Mouse (Mus musculus) cerebellum, postnatal 4 days (tissue): ENCODE results near the gene Gm28551.
"Not testable (repeated sequence)": the region's sequence is repeated elsewhere in the genome, so short reads cannot be mapped to it uniquely, and the experiment has no call there.

Experiments
- DNase-seq, 2 experiments: peaks; one replicate each; pipeline ENCODE4 v3.0.0; 2022; ENCODE audit warnings: low spot score in 2 of 2, mixed read lengths in 1 of 2

Gene Gm28551

DNA sequence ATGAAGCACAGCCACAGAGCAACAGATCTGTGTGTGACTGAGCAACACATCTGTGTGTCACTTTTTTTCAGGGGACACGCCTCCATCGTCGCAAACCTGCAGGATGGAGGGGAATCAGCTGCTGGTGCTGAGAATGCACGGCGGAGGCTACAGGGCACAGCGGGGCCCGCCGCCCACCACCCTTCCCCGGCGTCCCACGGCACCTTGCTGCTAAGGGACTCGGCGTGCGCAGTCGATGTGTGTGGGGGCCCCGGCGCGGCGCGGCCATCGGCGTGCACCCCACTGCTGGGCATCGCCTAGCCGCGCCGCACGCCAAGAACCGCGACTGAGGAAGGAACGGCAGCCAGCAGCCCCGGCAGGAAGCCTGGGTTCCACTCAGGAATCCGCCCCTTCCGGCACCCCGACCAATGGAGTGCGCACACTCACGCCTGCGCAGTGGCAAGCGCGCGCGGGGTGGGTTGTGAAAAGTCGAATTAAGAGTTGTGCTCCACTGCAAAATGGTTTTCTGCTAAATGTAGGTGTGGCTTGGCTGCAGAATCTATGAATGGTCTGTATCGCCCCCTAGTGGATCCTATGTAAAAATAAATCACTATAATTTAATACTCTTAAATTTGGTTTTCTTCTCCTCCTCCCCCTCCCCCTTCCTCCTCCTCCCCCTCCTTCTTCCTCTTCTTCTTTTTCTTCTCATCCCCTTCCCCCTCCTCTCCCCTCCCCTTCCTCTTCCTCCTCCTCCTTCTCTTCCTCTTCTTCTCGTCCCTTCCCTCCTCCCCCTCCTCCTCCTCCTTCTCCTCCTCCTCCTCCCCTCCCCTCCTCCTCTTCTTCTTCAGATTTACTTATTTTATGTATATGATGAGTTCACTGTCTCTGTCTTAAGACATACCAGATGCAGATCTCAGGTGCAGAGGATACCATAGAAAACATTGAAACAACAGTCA is at the start of gene Gm28551, which contains the start of the genes Asdurf and Asnsd1:
Gm28551 (minus strand) TSS at position 341 of the 935 bp plus-strand sequence.
Asdurf (minus strand) TSS at position 293 of the 935 bp plus-strand sequence.
Asnsd1 (minus strand) TSS at position 426 of the 935 bp plus-strand sequence.
- peak; percentile 93 to 97 for DNase-seq

DNA sequence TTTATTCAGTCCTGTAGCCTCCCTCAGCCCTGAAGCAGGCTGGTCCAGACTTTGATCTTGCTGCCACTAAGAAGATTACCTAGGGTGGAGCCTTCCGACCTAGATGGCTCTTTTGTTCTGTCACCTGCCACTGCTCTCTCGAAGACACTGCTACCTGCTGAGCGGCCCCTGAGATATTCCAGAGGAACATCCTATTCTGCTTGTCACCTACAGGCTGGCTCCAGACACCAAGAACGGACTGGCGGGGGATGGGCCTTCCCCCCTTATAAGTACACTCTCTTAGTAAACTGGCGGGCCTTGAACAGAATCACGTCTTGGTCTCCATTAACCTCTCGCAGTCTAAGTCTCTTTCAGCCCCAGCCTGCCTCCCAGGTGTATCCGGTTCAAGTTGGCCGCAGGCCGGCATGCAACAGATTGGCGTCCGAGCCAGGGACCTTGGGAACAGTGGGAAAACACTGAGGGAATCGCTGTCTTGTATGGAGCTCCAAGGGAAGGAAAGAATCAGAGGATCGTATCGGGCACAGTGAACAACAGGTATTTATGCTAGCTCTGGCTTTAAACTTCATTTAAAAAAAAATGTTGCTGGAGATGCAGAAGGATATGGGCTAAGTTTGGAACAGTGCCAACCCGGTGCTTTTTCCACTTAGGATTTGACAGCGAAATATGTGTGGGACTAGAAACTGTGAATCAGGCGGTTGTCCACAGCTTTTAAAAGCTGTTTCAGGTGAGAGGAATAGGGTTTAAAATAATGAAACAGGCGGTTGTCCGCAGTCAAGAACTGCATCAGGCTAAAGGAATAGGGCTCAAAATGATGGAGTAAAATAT is 41.7 kb upstream of the Gm28551 start:
- DNase-seq = peak in 1 of 2 experiments; percentile 3

DNA sequence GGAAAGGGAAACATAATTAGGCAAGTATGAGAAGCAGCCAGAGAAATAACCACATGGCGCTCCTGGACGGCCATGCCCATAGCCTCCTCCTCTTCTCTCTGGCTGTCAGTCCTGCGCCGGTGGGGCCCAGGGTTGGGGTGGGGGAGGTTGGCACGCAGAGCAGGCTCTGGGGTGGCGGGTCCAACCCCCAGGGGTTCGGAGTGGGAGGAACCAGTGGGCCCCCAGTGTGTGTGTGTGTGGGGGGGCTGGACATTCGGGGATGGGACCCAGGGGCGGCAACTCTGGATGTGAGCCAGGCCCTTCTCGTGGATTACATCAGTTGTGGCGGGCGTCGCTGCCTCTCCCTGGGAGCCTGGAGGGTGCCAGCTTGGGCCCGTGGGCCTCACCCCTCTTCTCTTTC is 36.3 kb upstream of the Gm28551 start:
- no peak for DNase-seq

DNA sequence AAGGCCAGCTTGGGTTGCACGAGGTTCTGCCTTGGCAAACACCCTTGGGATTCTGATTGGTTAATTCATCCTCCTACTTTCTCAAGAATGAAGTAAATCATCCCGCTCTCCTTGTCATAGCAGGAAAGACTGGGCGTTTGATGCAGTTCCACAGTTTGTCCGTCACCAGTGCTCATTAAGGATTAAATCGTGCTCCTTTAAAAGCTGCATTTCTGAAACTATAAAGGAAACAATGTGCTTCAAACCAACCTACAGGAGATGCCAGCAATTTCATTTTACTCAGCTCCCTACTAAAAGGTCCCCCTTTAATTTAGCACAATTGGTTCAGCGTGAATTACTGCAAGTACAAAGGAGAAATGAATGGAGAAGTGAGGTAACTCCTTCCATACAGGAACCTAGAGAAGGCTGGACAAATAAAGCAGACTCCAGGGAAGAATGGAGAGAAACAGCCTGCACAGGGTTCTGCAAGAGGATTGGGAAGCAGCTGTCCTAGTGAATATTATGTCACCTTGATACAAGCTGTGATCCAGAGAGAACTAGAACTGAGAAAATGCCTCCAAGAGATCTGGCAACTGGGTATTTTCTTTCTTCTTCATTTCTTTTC is 31.7 kb upstream of the Gm28551 start:
- no peak for DNase-seq

DNA sequence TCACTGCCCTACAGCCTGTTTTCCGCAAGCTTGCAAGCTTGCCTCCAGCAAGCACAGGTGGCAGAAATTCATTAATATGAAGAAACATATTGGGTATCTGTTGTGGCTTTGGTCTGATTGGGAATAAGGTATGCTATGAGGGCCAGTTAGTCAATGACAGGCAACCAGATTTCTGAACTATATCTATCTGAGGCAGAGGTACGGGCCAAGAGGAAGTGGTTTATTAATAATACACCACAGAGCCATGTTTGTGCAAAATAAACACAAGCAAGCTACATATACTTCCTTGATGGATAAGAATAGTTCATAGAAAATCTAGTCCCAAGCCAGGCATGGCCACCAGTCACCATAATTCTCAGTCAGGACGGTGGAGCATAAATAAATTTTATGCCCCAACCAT is 25.3 kb upstream of the Gm28551 start:
- DNase-seq = no peak

DNA sequence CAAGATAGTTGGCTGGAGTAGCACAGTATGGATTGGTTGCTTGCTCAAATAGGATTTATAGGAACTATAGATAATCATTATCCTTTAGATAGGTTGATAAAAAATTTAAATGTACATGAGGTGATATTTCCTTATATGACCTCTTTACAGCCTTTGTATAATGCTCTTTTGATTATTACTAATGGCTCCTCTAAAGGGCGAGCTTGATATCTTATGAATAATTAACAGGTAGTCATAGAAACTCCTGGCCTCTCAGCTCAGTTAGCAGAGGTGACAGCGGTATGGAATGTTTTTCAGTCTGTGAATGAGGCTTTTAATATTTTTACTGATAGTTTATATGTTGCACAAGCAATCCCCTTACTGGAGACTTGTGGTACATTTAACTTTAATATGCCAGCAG is 23.5 kb upstream of the Gm28551 start:
- DNase-seq = not testable (repeated sequence)

DNA sequence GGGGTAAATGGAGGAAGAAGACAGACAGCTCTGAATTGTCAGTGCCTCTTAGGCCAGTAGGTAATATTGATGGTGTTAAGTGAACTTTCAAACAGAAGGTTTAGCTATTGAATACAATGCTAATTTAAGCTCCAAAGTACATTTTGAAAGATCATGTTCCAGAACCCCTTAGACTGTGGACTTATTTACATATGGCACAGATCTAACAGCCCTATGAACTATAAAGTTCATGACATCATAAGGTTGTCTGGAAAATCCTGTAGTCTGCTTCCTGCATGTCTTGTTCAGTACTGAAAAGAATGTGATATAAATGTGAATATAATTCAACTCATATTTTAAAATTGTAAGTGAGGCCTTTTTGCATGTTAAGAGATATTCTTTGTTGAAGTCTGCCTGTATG is 6.5 kb upstream of the Gm28551 start:
- DNase-seq = no peak

DNA sequence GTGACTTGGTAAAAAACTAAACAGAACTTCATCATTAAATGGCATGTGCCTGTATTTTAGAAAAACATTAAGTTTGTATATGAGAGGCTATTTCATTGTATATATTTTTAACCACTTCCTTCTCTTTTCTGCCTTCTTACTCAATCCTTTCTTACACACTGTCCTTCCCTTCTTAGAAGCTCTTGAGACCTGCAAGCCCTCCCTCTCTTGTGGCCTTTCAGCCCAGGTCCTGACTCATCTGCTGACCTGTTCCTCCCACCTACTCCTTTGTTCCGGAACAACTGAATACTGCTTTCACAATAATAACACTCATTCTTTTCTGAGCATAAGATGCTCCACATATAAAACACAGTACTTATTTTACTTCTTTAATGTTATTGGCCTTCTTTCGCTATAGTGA is 11.4 kb downstream of the Gm28551 start:
- DNase-seq = no peak

DNA sequence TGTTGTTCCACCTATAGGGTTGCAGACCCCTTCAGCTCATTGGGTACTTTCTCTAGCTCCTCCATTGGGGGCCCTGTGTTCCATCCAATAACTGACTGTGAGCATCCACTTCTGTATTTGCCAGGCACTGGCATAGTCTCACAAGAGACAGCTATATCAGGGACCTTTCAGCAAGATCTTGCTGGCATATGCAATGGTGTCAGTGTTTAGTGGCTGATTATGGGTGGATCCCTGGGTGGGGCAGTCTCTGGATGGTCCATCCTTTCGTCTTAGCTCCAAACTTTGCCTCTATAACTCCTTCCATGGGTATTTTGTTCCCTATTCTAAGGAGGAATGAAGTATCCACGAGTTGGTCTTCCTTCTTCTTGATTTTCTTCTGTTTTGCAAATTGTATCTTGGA is 15.1 kb downstream of the Gm28551 start:
- not testable (repeated sequence) for DNase-seq

DNA sequence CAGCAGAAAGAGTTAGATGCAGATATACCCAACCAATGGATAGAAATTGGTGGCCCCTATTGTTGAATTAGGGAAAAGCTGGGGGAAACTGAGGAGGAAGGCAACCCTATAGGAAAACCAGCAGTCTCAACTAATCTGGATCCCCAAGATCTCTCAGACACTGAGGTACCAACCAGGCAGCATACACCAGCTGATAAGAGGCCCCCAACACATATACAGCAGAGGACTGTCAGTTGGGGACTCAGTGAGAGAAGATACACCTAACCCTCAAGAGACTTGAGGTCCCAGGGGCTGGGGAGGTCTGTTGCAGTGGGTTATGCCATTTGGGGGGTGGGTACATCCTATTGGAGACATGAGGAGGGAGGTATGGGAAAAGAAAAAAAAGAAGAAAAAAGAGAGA is 17.0 kb downstream of the Gm28551 start:
- no peak for DNase-seq

DNA sequence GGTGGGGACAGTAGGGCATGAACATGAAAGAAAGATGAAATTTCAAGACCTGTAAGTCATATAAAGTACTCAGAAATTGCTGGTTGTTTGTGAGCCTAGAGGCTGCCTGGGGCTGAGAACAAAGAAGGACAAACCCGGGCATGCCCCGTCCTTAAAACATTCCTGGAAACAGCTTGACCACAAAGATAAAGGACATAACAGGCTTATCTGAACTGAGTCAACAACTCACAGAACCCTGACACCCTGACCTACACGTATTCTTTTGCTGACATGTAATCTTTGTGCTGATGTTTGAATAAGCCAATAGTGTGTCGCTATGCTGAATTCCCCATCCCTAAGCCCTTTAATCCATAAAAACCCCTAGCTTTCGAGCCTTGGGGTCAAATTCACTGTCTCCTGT is 18.9 kb downstream of the Gm28551 start:
- DNase-seq = not testable (repeated sequence)

DNA sequence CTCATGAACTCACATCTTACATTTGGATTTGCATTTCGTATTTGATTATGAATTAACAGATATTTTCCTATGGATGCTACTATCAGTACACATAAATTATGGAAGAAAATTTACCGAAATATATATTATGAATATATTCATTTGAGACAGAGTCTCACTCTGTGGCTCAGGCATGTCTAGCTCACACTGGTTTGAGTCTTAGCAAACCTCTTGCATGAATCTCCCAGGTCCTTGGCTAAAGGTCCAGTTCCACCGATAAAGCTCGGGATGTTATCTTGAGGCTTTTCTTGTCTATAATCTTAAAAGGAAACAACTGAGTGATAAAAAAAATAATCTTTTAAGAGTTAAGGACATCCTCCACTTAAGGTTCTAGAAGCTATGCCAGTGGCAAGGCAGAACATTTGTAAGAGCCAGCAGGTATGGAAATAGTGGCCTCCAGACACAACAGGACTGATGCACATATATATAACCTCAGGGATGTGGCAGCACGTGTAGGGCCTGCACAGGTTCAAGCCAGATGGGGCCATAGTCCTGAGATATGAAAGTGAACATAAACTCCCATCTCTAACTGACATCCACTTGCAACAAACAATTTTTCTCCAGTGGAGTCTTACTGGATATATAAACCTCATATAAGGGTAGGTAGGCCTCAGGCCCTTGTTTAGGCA is 27.5 kb downstream of the Gm28551 start:
- no peak for DNase-seq

DNA sequence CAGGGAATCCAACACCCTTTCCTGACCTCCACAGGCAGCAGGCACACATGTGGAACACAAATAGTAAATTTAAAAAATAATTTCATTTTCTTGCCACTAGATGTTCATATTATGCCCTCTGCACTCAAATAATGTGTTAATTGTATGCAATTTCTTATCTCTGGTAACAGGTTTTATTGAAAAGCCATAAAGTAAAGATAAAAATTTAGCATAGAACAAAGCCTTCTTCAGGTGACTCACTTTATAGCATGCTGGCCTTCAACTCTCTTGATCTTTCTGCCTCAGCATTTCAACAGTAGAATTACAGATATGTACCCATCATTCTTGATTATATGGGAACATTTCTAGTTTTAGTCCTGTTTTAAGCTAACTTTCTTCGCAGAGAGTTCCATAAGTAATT is 28.2 kb downstream of the Gm28551 start:
- no peak for DNase-seq

DNA sequence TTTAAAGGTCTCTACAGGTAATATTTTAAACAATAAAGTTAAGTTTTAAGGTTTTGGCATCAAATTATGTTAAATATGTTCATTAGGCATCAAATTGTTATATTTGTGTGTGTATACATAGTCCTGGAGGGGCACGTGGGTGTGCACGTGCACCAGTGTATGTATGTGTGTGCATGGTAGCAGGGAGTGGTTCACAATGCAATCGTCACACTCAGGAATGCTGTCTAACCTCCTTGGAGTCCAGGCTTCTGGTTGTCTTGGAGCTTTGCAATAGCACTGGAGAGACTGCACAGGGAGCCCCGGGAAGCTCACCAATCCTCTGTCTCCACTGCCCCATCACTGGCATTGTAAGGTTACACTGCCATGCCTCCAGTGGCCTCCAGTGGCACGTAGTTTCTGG is 29.2 kb downstream of the Gm28551 start:
- DNase-seq = no peak

DNA sequence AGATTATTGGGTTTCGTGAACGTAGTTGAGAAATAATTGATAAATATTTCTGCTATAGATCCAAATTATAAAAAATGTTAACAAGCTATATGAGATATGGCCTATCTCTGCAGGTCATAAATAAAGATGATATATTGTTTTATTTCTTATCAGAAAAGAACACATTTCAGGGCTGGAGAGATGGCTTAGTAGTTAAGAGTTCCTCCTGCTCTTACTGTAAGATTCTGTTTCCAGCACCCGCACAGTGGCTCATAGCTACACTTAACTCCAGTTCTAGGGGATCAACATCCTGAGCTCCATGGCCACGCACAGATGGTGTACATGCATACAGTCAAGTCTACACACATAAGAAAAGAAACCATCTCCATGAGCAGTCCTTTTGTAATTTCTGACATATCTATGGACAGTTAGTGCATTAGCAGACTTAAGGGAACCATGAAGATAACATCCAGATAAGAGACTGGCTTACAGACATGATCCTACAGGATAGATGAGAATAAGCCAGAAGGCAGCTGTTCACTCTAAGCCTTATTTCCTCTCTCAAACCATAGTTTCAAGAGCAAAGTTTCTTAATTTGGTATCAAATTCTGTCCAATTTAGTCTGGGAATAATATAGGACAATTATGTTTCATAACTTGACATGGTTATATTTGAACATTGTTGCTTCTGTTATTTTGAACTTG is 30.7 kb downstream of the Gm28551 start:
- no peak for DNase-seq

DNA sequence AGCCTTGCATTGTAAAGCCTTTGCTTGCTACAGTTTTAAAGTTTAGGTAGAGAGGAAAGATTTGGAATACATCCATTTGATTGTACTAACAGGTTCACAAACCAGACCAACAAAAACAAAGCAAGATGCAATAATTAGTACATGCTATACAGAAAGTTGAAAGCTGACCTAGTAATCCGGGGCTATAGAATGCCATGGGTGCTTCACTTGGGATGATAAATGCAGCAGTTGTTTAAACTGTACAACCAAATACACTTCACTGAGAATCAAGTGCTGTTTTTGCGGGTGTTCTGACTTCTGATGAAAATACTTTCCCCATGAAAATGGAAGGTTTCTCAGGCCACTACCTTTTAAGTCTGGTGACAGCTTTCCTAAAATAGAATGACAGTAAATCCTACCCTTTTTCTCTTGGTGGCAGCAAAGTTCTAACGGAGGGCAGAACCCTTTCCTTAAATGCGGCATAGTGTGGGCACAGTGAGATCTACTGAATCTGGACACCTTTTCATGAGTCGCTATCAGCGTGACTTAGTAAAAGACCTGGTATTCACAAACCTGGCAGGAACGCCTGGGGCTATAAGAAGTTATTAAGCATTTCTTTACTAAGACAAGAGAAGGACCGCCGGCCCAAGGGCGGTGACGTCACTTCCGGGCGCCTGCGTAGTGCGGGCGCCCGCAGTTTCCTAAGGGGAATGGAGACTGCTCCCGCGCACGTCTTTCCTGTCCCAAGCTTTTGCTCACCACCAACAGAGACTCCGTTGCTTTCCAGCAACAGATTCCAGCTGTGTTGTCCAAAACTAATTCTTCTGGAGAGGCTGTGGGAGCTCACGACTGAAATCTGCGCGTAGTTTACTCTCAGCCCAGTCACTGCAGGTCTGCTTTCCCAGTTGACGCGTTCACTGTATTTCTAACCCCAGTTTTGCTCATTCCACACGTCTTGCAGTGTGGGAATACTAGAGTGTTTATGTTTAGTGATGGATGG is 39.2 kb downstream of the Gm28551 start, which contains the start of gene Osgepl1:
Osgepl1 (plus strand) TSS at position 636 of the 979 bp plus-strand sequence.
- DNase-seq = peak; percentile 51 to 82

DNA sequence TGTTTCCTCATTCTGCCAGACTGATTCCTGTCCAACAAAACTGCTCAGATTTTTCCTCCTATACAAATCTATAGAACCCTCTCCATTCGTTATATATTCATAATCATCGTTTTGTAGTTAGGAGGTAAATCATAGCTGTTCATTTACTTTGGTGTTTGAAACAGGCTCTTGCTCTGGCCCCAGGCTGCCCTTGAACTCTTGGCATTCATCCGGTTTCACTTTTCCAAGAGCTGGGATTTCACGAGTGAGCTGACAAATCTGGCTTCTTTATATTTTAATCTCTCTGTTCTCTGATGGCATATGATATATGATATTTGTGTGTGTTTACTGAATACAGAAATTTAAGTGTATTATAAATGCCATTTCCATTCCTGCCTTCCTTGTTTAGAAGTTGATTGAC is 52.0 kb downstream of the Gm28551 start:
- DNase-seq = no peak

DNA sequence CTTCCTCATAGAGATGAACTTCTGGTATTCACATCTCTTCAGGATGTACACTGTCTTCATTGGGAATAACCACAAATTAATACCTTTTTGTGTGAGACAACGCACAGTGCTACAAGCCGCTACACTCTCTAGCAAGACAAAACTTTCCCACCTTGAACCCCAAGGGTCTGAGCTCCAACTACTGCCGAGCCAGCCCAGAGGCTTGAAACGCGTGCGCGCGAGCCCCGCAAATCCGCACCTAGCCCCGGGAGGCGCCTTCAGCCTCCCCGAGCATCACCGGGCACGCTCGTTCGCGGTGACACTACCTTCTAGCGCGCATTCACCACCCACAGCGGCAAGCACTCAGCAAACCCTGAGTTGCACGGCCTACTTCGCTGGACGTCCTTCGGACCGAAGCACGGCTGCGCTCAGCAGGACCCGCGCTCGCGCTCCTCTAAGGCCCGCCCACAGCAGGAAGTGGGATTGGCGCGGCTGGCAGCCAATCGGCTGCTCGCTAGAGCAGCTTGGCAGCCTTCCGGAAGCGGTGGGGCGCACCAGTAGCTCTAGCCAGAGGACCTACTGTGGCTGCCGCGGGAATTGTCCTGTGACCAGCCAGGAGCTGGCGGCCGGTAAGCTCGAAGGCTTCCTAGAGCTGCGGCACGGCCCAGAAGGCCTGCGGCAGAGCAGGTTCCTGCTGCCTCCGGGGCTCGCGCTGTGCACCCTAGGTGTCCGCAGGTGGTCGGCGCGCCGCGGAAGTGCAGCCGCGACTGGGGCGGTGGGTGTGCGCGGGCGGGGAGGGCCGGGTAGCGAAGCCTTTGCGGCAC is 55.7 kb downstream of the Gm28551 start, which contains the start of the genes Pms1, Ormdl1 and Gm28778:
Pms1 (minus strand) TSS at position 438 of the 803 bp plus-strand sequence.
Ormdl1 (plus strand) TSS at position 515 of the 803 bp plus-strand sequence.
Gm28778 (plus strand) TSS at position 531 of the 803 bp plus-strand sequence.
- DNase-seq = peak; percentile 86 to 96
